ENCODE assay signal across 13 mouse cellular contexts in the genomic region with DNA sequence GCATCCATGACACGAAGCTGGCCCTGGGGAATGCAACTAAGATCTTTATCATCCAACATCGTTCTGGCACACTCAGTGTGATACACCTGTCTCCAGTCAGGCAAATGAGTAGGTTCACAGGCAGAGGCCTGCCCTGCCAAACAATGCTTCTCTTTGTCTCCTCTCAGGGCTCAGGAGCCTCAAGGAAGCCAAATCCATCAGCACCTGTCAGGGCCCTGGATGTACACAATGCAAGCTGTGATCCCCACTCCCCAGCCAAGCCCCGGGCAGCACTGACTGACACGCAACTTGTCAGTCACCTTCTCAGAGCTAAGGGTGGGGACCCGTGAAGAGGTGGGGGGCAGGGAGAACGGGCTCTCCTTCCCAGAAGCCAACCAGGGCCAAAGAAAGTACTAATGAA.
DNase-seq lines count a peak whose midpoint lies in the region; ATAC-seq lines count a peak whose summit lies in the region.
"Had no signal": no experiment of that assay in that cellular context is flagged by ENCODE, and none has a peak within 500 bp of the region (broad histone marks: within the 10 kb centered on the region; RNA-seq: fewer than 3 reads in every experiment).

No protein-coding gene starts in this region.

- H3K9ac ChIP-seq in midbrain, embryonic 16.5 days (ENCODE audit: low read depth, low read length) = no peak overlapping the region
- no peak overlapping the region for H3K9ac ChIP-seq in embryonic facial prominence, embryonic 11.5 days (replicated peaks; ENCODE audit: low read length)
- no peak overlapping the region for H3K9ac ChIP-seq in hindbrain, embryonic 12.5 days
- H3K9ac ChIP-seq in midbrain, embryonic 14.5 days (replicated peaks; ENCODE audit: low read length) = no peak overlapping the region
- H3K9ac ChIP-seq: heart, embryonic 15.5 days had no signal

- 30% methylated on average over 6 of the region's 6 CpGs for WGBS in midbrain, embryonic 10.5 days
- 17% methylated on average over 6 of the region's 6 CpGs for WGBS in midbrain, embryonic 16.5 days
- WGBS in embryonic facial prominence, embryonic 11.5 days = 10% methylated on average over 6 of the region's 6 CpGs
- WGBS in hindbrain, embryonic 12.5 days = 10% methylated on average over 6 of the region's 6 CpGs
- 12% methylated on average over 6 of the region's 6 CpGs for WGBS in midbrain, embryonic 14.5 days

- no peak for DNase-seq in midbrain, embryonic 10.5 days (ENCODE audit: low spot score)
- peak; percentile 43 for DNase-seq in embryonic facial prominence, embryonic 11.5 days (ENCODE audit: low spot score)
- DNase-seq in midbrain, embryonic 14.5 days = peak; percentile 16
- DNase-seq in cerebellum, adult 11-12 months = no peak
- DNase-seq in right cerebral cortex, postnatal 36 days (ENCODE audit: low spot score in 2 of 2) = no peak
- no peak for DNase-seq in cerebellum, adult 11 months
- DNase-seq: kidney, postnatal 14 days; lung, postnatal 14 days; right cerebral cortex, postnatal 25 days; thymus, adult 18-20 months had no signal

- H3K9me3 ChIP-seq in midbrain, embryonic 10.5 days (replicated peaks) = 0 out of 2 replicates have a peak, but pooled peaks cover 1% of the 10 kb centered on the region
- H3K9me3 ChIP-seq in midbrain, embryonic 16.5 days (replicated peaks; ENCODE audit: control insufficient read depth, low read length, poor library complexity, severe bottlenecking) = no peaks in the 10 kb centered on the region
- no peaks in the 10 kb centered on the region for H3K9me3 ChIP-seq in embryonic facial prominence, embryonic 11.5 days (replicated peaks; ENCODE audit: control insufficient read depth, low read length)
- no peaks in the 10 kb centered on the region for H3K9me3 ChIP-seq in hindbrain, embryonic 12.5 days (replicated peaks)
- no peaks in the 10 kb centered on the region for H3K9me3 ChIP-seq in midbrain, embryonic 14.5 days (ENCODE audit: control insufficient read depth, low read length)
- H3K9me3 ChIP-seq: heart, embryonic 15.5 days had no signal

- H3K27me3 ChIP-seq in midbrain, embryonic 10.5 days (ENCODE audit: low read depth, poor library complexity, severe bottlenecking) = peaks cover 51% of the 10 kb centered on the region
- peaks cover 4% of the 10 kb centered on the region; the same call in 1 of the 2 replicates for H3K27me3 ChIP-seq in midbrain, embryonic 16.5 days (ENCODE audit: control insufficient read depth, insufficient read depth, low read depth, low read length)
- H3K27me3 ChIP-seq in embryonic facial prominence, embryonic 11.5 days (ENCODE audit: control insufficient read depth, insufficient read depth, low read length) = no peaks in the 10 kb centered on the region
- no peaks in the 10 kb centered on the region for H3K27me3 ChIP-seq in hindbrain, embryonic 12.5 days
- peaks cover 9% of the 10 kb centered on the region; the same call in 1 of the 2 replicates for H3K27me3 ChIP-seq in midbrain, embryonic 14.5 days (ENCODE audit: control insufficient read depth, insufficient read depth, low read length)
- H3K27me3 ChIP-seq: heart, embryonic 15.5 days had no signal

- H3K4me1 ChIP-seq in midbrain, embryonic 10.5 days = peaks cover 28% of the 10 kb centered on the region
- H3K4me1 ChIP-seq in midbrain, embryonic 16.5 days (ENCODE audit: control insufficient read depth, insufficient read depth, low read length) = peaks cover 6% of the 10 kb centered on the region; the same call in 1 of the 2 replicates
- no peaks in the 10 kb centered on the region for H3K4me1 ChIP-seq in embryonic facial prominence, embryonic 11.5 days (ENCODE audit: control insufficient read depth, insufficient read depth, low read length)
- peaks cover 21% of the 10 kb centered on the region for H3K4me1 ChIP-seq in hindbrain, embryonic 12.5 days
- H3K4me1 ChIP-seq in midbrain, embryonic 14.5 days (ENCODE audit: control insufficient read depth, insufficient read depth, low read length) = peaks cover 11% of the 10 kb centered on the region
- H3K4me1 ChIP-seq: heart, embryonic 15.5 days had no signal

- ATAC-seq in midbrain, embryonic 16.5 days = no peak
- 0 out of 2 replicates have a peak, but pooled peaks have one; percentile 34 for ATAC-seq in embryonic facial prominence, embryonic 11.5 days (replicated peaks; ENCODE audit: insufficient number of reproducible peaks, low FRiP score, low TSS enrichment, low read depth)
- peak; percentile 64 for ATAC-seq in hindbrain, embryonic 12.5 days (ENCODE audit: low FRiP score)
- no peak for ATAC-seq in midbrain, embryonic 14.5 days (ENCODE audit: low FRiP score, low TSS enrichment)

- no peaks in the 10 kb centered on the region for H3K36me3 ChIP-seq in midbrain, embryonic 10.5 days
- H3K36me3 ChIP-seq in midbrain, embryonic 16.5 days (ENCODE audit: control insufficient read depth, insufficient read depth, low read length) = no peaks in the 10 kb centered on the region
- H3K36me3 ChIP-seq in embryonic facial prominence, embryonic 11.5 days (replicated peaks; ENCODE audit: control insufficient read depth, insufficient read depth, low read depth, low read length) = no peaks in the 10 kb centered on the region
- H3K36me3 ChIP-seq in hindbrain, embryonic 12.5 days = no peaks in the 10 kb centered on the region
- no peaks in the 10 kb centered on the region for H3K36me3 ChIP-seq in midbrain, embryonic 14.5 days (ENCODE audit: control insufficient read depth, insufficient read depth, low read length)
- H3K36me3 ChIP-seq: heart, embryonic 15.5 days had no signal

- no peak overlapping the region for H3K4me2 ChIP-seq in midbrain, embryonic 16.5 days (ENCODE audit: low read length)
- no peak overlapping the region for H3K4me2 ChIP-seq in embryonic facial prominence, embryonic 11.5 days (ENCODE audit: low read depth, low read length)
- no peak overlapping the region for H3K4me2 ChIP-seq in hindbrain, embryonic 12.5 days (replicated peaks)
- H3K4me2 ChIP-seq in midbrain, embryonic 14.5 days (ENCODE audit: low read length) = no peak overlapping the region
- H3K4me2 ChIP-seq: heart, embryonic 15.5 days had no signal

- H3K27ac ChIP-seq in midbrain, embryonic 10.5 days (replicated peaks) = peak overlapping the region; percentile 38
- H3K27ac ChIP-seq in midbrain, embryonic 16.5 days (ENCODE audit: low read length) = no peak overlapping the region
- H3K27ac ChIP-seq in embryonic facial prominence, embryonic 11.5 days (replicated peaks; ENCODE audit: low read depth, low read length) = no peak overlapping the region
- 0 out of 2 replicates have a peak overlapping the region, but pooled peaks have one; percentile 8 for H3K27ac ChIP-seq in hindbrain, embryonic 12.5 days
- no peak overlapping the region for H3K27ac ChIP-seq in midbrain, embryonic 14.5 days (replicated peaks; ENCODE audit: low read depth, low read length)
- H3K27ac ChIP-seq: heart, embryonic 15.5 days had no signal

- no peak overlapping the region for H3K4me3 ChIP-seq in midbrain, embryonic 10.5 days
- H3K4me3 ChIP-seq in midbrain, embryonic 16.5 days (ENCODE audit: low read depth, low read length) = no peak overlapping the region
- no peak overlapping the region for H3K4me3 ChIP-seq in embryonic facial prominence, embryonic 11.5 days (ENCODE audit: low read depth, low read length)
- H3K4me3 ChIP-seq in hindbrain, embryonic 12.5 days = no peak overlapping the region
- H3K4me3 ChIP-seq in midbrain, embryonic 14.5 days (replicated peaks; ENCODE audit: low read depth, low read length) = no peak overlapping the region
- H3K4me3 ChIP-seq: heart, embryonic 15.5 days had no signal

Comparison
In these comparisons a context has a peak if more than half of its experiments do, and no peak if none do; other contexts are left out.
1. DNase-seq: peak in embryonic facial prominence, embryonic 11.5 days (single experiment) and midbrain, embryonic 14.5 days (single experiment); none in midbrain, embryonic 10.5 days (single experiment), cerebellum, adult 11-12 months (single experiment), right cerebral cortex, postnatal 36 days (0 of 2) and cerebellum, adult 11 months (single experiment).
2. H3K27ac ChIP-seq: peak in midbrain, embryonic 10.5 days (single experiment) and hindbrain, embryonic 12.5 days (single experiment); none in midbrain, embryonic 16.5 days (single experiment), embryonic facial prominence, embryonic 11.5 days (single experiment) and midbrain, embryonic 14.5 days (single experiment).
3. ATAC-seq: peak in embryonic facial prominence, embryonic 11.5 days (single experiment) and hindbrain, embryonic 12.5 days (single experiment); none in midbrain, embryonic 16.5 days (single experiment) and midbrain, embryonic 14.5 days (single experiment).